Mouse (Mus musculus) B cell, adult 2 months (primary cell): ENCODE results near the gene Cacna1i.

Source experiments
- DNase-seq, 2 experiments: peaks; one replicate each; pipeline ENCODE4 v3.0.0; 2022

The Cacna1i gene

GRCm38 (mm10) chr15:80413988-80414721 lies 127.1 kb downstream of the Cacna1i start:
- no peak for DNase-seq

GRCm38 (mm10) chr15:80415132-80415531 lies 128.1 kb downstream of the Cacna1i start:
- DNase-seq, result no peak

GRCm38 (mm10) chr15:80417066-80417465 lies 130.0 kb downstream of the Cacna1i start:
- DNase-seq, result no peak

- no peak for DNase-seq
Observed at GRCm38 (mm10) chr15:80418146-80418545, 131.1 kb downstream of the Cacna1i start.

GRCm38 (mm10) chr15:80430324-80430723 lies 143.3 kb downstream of the Cacna1i start:
- no peak for DNase-seq

GRCm38 (mm10) chr15:80436961-80437360 lies 149.9 kb downstream of the Cacna1i start:
- DNase-seq, result no peak

- no peak for DNase-seq
Observed at GRCm38 (mm10) chr15:80437996-80438395, 151.0 kb downstream of the Cacna1i start.

- DNase-seq, result no peak
Observed at GRCm38 (mm10) chr15:80438423-80438822, 151.4 kb downstream of the Cacna1i start.

GRCm38 (mm10) chr15:80440195-80440594 lies 153.2 kb downstream of the Cacna1i start:
- DNase-seq, result no peak

GRCm38 (mm10) chr15:80445956-80446687 lies 159.1 kb downstream of the Cacna1i start:
- no peak for DNase-seq
